Mouse (Mus musculus): ENCODE measurements at regions not wholly inside any gene's neighbourhood (a gene's known extent, or its start where the extent isn't known, plus 50 kb on each side); places are given as distances from the start of the nearest gene placed in this dataset.
A peak's percentile ranks its signal among the peaks of the same experiment; 100 is the strongest.

DNA sequence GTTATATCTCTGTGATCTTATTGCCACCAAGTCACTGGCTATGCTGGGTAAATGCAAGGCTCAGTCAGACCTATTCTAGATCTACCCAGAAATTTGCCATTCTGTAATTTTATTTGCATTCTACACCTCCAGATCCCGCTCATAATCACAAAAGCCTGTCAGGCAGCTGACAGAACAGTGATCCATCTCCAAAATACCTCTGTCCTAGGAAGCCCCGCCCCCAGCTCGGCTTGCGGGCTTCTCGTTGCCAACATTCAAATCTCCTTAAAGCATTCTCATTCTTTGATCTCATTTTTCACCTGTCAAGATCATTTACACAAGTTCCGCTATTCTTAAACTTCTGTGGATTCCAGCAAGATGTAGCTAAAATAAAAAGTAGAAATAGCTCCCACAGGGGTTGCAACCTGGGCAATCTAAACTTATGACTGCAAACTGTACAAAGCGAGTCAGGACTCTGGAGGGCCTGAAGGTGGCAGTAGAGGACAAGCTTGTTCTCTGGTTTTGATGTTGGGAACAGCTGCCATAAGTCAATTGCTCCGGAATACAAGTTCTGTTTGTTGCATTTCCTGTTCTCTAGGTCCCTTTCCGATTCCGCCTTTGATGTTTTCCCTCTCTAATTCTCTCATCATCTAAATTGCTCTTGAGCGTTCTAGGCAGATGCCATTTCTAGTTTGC, 58.1 kb downstream of the Otud1 start:
- TF ChIP-seq CTCF (IDR thresholded peaks at IDR 0.05; ENCODE audit: borderline replicate concordance, extremely low read depth, insufficient read depth, insufficient read length) (peak; percentile 81), POLR2A (IDR thresholded peaks at IDR 0.05; ENCODE audit: borderline replicate concordance, extremely low read depth, insufficient read depth, insufficient read length, poor library complexity, severe bottlenecking) (no peak)

Data from brain, embryonic 14.5 days (tissue).